Mouse (Mus musculus): ENCODE data around the gene Frem2.

GRCm38 (mm10) chr3:53513096-53513495 lies 144.1 kb downstream of the Frem2 start:
- TF ChIP-seq EP300 (IDR thresholded peaks at IDR 0.05; ENCODE audit: low read depth) = no peak
- TF ChIP-seq CTCF (IDR thresholded peaks at IDR 0.05; ENCODE audit: low read depth) = no peak

All from liver, postnatal 0 days (tissue).